Mouse (Mus musculus) megakaryocyte progenitor cell, adult 5-6 weeks (primary cell): Measurements from ENCODE around the gene Dynll1. TPM values are rescaled to one million over a fixed set of nuclear protein-coding genes. Genes with fewer than 3 reads are reported as not detected.
A peak's percentile ranks its signal among the peaks of the same experiment; 100 is the strongest.

ENCODE experiments used
- ATAC-seq: replicated peaks from 2 replicates; pipeline ENCODE4 v1.8.0; 2016; ENCODE audit warnings: mild to moderate bottlenecking, moderate TSS enrichment, inconsistent platforms; ENCODE audit not compliant: poor library complexity
- total RNA-seq, 2 experiments: library from RNA; stranded (forward) in 1 of 2; stranded (reverse) in 1 of 2; fragments of 157-497, 149-512 nt in 1 of 2; fragments of 200-1000 nt in 1 of 2; gene quantifications; 2 replicates each; pipeline versions ENCODE4 v1.2.3 to v1.2.4; 2015 to 2017

Dynll1 gene
- total RNA-seq, 2 experiments from 2014 or later: 365 to 690 TPM

GRCm38 (mm10) chr5:115268266-115268665 lies 32.5 kb downstream of the Dynll1 start:
- ATAC-seq: no peak

GRCm38 (mm10) chr5:115267469-115268045 lies 33.2 kb downstream of the Dynll1 start:
- ATAC-seq: peak; percentile 13; the same call in 1 of the 2 replicates

GRCm38 (mm10) chr5:115266787-115267468 lies 33.9 kb downstream of the Dynll1 start:
- ATAC-seq: peak; percentile 85

- no peak for ATAC-seq
These were observed 34.5 kb downstream of the Dynll1 start for GRCm38 (mm10) chr5:115266340-115266739.

- ATAC-seq: no peak
These were observed 38.1 kb downstream of the Dynll1 start for GRCm38 (mm10) chr5:115262502-115263291.

- no peak for ATAC-seq
These were observed 38.9 kb downstream of the Dynll1 start for GRCm38 (mm10) chr5:115261880-115262279.

GRCm38 (mm10) chr5:115261141-115261540 lies 39.7 kb downstream of the Dynll1 start:
- ATAC-seq: no peak

DNA sequence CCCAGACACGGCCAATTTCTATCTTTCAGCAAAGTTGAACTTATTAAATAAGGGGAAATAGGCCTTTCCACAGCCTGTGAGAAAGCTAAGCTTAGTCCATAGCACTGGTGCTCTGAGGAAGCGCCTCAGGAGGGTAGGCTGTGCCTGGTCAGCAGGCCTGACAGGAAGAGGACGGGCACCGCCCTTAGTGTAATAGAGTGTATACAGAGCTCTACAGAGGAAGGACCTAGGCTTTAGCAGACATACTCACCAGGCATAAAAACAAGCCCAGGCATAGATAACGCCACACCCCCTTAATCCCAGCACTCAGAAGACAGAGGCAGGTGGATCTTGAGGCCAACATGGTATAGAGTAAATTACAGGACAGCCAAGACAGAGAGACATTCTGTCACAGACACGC lies 40.4 kb downstream of the Dynll1 start:
- no peak for ATAC-seq

GRCm38 (mm10) chr5:115256909-115257546 lies 43.8 kb downstream of the Dynll1 start:
- no peak for ATAC-seq

DNA sequence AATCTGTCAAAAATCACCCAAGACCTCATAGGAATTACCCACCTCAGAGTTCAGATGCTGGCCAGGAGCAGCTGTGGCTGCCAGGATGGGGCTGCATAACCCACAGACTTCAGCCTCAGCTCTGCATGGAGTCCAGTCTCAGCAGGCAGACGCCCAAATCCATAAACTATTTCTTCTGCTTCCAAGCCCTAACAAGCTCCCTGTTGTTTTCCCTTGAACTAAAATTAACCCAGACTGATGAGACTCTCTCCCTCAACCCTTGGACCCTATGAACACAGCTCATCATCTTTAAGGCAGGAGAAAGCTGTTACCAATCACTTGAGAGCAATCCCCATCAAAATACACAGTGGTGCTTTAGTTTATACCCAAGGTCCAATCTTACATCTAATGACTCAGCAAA lies 45.3 kb downstream of the Dynll1 start:
- no peak for ATAC-seq

Other genes starting within 250 kb of the Dynll1 start
- gene Gm10401, start 202.7 kb downstream of the Dynll1 start, total RNA-seq (2015): not detected in 2 replicates
- gene Gm10401, start 202.7 kb downstream of the Dynll1 start, total RNA-seq (2017): not detected in 2 replicates
- gene Acads, start 181.7 kb downstream of the Dynll1 start, total RNA-seq (2015): 27.8 and 28.8 TPM in 2 replicates
- 22.3 and 34.1 TPM in 2 replicates for gene Acads, start 181.7 kb downstream of the Dynll1 start, total RNA-seq (2017)
- gene Unc119b, start 166.0 kb downstream of the Dynll1 start, total RNA-seq (2015): 4.1 and 7.2 TPM in 2 replicates
- gene Unc119b, start 166.0 kb downstream of the Dynll1 start, total RNA-seq (2017): 9.6 and 11.2 TPM in 2 replicates
- gene Mlec, start 142.8 kb downstream of the Dynll1 start, total RNA-seq (2015): 242 and 279 TPM in 2 replicates
- 276 and 305 TPM in 2 replicates for gene Mlec, start 142.8 kb downstream of the Dynll1 start, total RNA-seq (2017)
- not detected in 2 replicates for gene Cabp1, start 106.6 kb downstream of the Dynll1 start, total RNA-seq (2015)
- not detected in 2 replicates for gene Cabp1, start 106.6 kb downstream of the Dynll1 start, total RNA-seq (2017)
- 67.7 and 81.9 TPM in 2 replicates for gene Pop5, start 65.2 kb downstream of the Dynll1 start, total RNA-seq (2015)
- gene Pop5, start 65.2 kb downstream of the Dynll1 start, total RNA-seq (2017): 76.4 and 82.8 TPM in 2 replicates
- 45.3 and 56.3 TPM in 2 replicates for gene Rnf10, start 28.1 kb downstream of the Dynll1 start, total RNA-seq (2015)
- gene Rnf10, start 28.1 kb downstream of the Dynll1 start, total RNA-seq (2017): 45.1 and 58.7 TPM in 2 replicates
- 17.0 and 20.4 TPM in 2 replicates for gene Coq5, start 21.3 kb downstream of the Dynll1 start, total RNA-seq (2015)
- gene Coq5, start 21.3 kb downstream of the Dynll1 start, total RNA-seq (2017): 39.8 and 46.3 TPM in 2 replicates
- 76.3 and 79.7 TPM in 2 replicates for gene Srsf9, start 26.2 kb upstream of the Dynll1 start, total RNA-seq (2015)
- gene Srsf9, start 26.2 kb upstream of the Dynll1 start, total RNA-seq (2017): 96.3 and 102 TPM in 2 replicates
- gene Gatc, start 40.2 kb upstream of the Dynll1 start, total RNA-seq (2015): 68.9 and 78.9 TPM in 2 replicates
- 10.7 and 11.2 TPM in 2 replicates for gene Gatc, start 40.2 kb upstream of the Dynll1 start, total RNA-seq (2017)
- gene Triap1, start 40.2 kb upstream of the Dynll1 start, total RNA-seq (2015): 39.1 and 43.1 TPM in 2 replicates
- 17.7 and 25.3 TPM in 2 replicates for gene Triap1, start 40.2 kb upstream of the Dynll1 start, total RNA-seq (2017)
- gene Cox6a1, start 48.0 kb upstream of the Dynll1 start, total RNA-seq (2015): 365 and 372 TPM in 2 replicates
- 67.5 and 102 TPM in 2 replicates for gene Cox6a1, start 48.0 kb upstream of the Dynll1 start, total RNA-seq (2017)
- gene Msi1, start 128.6 kb upstream of the Dynll1 start, total RNA-seq (2015): not detected in 2 replicates
- gene Msi1, start 128.6 kb upstream of the Dynll1 start, total RNA-seq (2017): not detected in 2 replicates
- not detected in 2 replicates for gene Pla2g1b, start 165.3 kb upstream of the Dynll1 start, total RNA-seq (2015)
- gene Pla2g1b, start 165.3 kb upstream of the Dynll1 start, total RNA-seq (2017): not detected in 2 replicates
- gene Sirt4, start 183.7 kb upstream of the Dynll1 start, total RNA-seq (2015): 9.8 and 12.3 TPM in 2 replicates
- 2.8 and 4.6 TPM in 2 replicates for gene Sirt4, start 183.7 kb upstream of the Dynll1 start, total RNA-seq (2017)
- 40.4 and 52.8 TPM in 2 replicates for gene Pxn, start 205.7 kb upstream of the Dynll1 start, total RNA-seq (2015)
- 69.6 and 73.0 TPM in 2 replicates for gene Pxn, start 205.7 kb upstream of the Dynll1 start, total RNA-seq (2017)